Mouse (Mus musculus) G1E (cell line): ENCODE data around the gene Apol11b.
"Not testable (repeated sequence)": the region's sequence is repeated elsewhere in the genome, so short reads cannot be mapped to it uniquely, and the experiment has no call there.

Experiments used
- CTCF ChIP-seq: IDR thresholded peaks from 2 replicates; pipeline ENCODE4 v1.5.1; 2012; ENCODE audit warnings: low read depth, low read length, inconsistent platforms, mixed read lengths
- GATA2 ChIP-seq: IDR thresholded peaks from 2 replicates; pipeline ENCODE4 v1.6.1; 2012; ENCODE audit warnings: low read depth, low read length, inconsistent platforms, borderline replicate concordance
- POLR2AphosphoS5 ChIP-seq: IDR thresholded peaks from 2 replicates; pipeline ENCODE4 v1.6.1; 2012; ENCODE audit warnings: low read depth, low read length, inconsistent platforms; ENCODE audit not compliant: insufficient replicate concordance
- TAL1 ChIP-seq: conservative IDR thresholded peaks from 2 replicates; pipeline ENCODE4 v1.6.1; 2012; ENCODE audit warnings: low read depth, low read length, inconsistent platforms, mixed read lengths

DNA sequence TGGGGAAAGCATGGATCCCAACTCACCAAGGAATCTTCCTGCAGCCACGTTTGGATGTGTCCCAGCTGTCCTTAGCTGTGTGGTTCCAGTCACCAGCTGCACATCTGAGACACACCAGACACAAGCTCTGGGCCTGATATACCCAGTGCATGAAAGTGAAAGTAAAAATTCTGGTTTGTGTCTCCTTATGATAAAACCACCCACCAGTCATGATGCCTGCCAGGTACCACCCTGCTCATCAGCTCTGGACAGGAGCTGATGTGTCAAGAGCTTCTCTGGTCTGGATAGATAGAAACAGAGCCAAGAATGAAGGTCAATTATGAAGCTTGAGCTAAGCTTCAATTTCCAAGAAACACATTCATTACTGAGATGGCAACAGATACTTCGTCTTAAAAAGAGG lies at the start of gene Apol11b:
- TF ChIP-seq CTCF, GATA2, POLR2AphosphoS5, TAL1: not testable (repeated sequence)
